Mouse (Mus musculus): Measurements from ENCODE around the gene Gm3264. TPM values are rescaled to one million over a fixed set of nuclear protein-coding genes. Genes with fewer than 3 reads are reported as not detected.
"Not testable (repeated sequence)": the region's sequence is repeated elsewhere in the genome, so short reads cannot be mapped to it uniquely, and the experiment has no call there.

Gene Gm3264
- 1 to 10 TPM in 1 of 2 experiments, under 1 TPM in 1; 0.81 to 2.7 TPM for total RNA-seq (2021)
- long read RNA-seq, experiment 1, partial matches to known transcripts: 0 of 1 reads
- long read RNA-seq, experiment 1, other reads (novel, unspliced or antisense): 1 of 1 reads
- long read RNA-seq, experiment 2, partial matches to known transcripts: 0 of 3 reads
- long read RNA-seq, experiment 2, other reads (novel, unspliced or antisense): 3 of 3 reads

GRCm38 (mm10) chr14:4855299-4855980 lies at the start of gene Gm3264:
Gene Gm3264, plus strand, starts transcription at chr14:4855576.
- peak in 1 of 2 experiments; percentile 1 for DNase-seq (ENCODE audit: low spot score in 2 of 2)

GRCm38 (mm10) chr14:4806421-4806820 lies 49.0 kb upstream of the Gm3264 start:
- DNase-seq (ENCODE audit: low spot score in 2 of 2): not testable (repeated sequence)

GRCm38 (mm10) chr14:4821950-4822349 lies 33.4 kb upstream of the Gm3264 start:
- not testable (repeated sequence) for DNase-seq (ENCODE audit: low spot score in 2 of 2)

- DNase-seq (ENCODE audit: low spot score in 2 of 2): not testable (repeated sequence)
Observed at GRCm38 (mm10) chr14:4837806-4838205, 17.6 kb upstream of the Gm3264 start, which contains the start of gene Gm3269. Gene Gm3269, plus strand, starts transcription at chr14:4838106.

GRCm38 (mm10) chr14:4892116-4892515 lies 36.7 kb downstream of the Gm3264 start, which contains the start of gene Gm3278:
Gene Gm3278, plus strand, starts transcription at chr14:4892416.
- not testable (repeated sequence) for DNase-seq (ENCODE audit: low spot score in 2 of 2)

Other genes starting within 250 kb of the Gm3264 start
- not detected for gene Gm8159, start 223.2 kb upstream of the Gm3264 start, total RNA-seq (2021)
- not detected for gene Gm3239, start 191.4 kb upstream of the Gm3264 start, total RNA-seq (2021)
- gene Gm7876, start 146.3 kb upstream of the Gm3264 start, total RNA-seq (2021): not detected
- gene Gm3252, start 128.8 kb upstream of the Gm3264 start, total RNA-seq (2021): not detected
- gene Gm9602, start 79.2 kb upstream of the Gm3264 start, total RNA-seq (2021): not detected
- not detected for gene Gm3269, start 17.5 kb upstream of the Gm3264 start, total RNA-seq (2021)
- gene Gm3278, start 36.8 kb downstream of the Gm3264 start, total RNA-seq (2021): not detected
- gene Gm8297, start 128.4 kb downstream of the Gm3264 start, total RNA-seq (2021): not detected
- not detected for gene Gm3298, start 160.3 kb downstream of the Gm3264 start, total RNA-seq (2021)
- not detected for gene 4930555G01Rik, start 195.1 kb downstream of the Gm3264 start, total RNA-seq (2021)
- gene Gm8281, start 215.5 kb downstream of the Gm3264 start, total RNA-seq (2021): under 1 TPM; 0.45 to 0.68 TPM